Mouse (Mus musculus) hindbrain, embryonic 15.5 days (tissue): ENCODE measurements around the gene Proser3. TPM values are rescaled to one million over a fixed set of nuclear protein-coding genes. Genes with fewer than 3 reads are reported as not detected.
"Not testable (repeated sequence)": the region's sequence is repeated elsewhere in the genome, so short reads cannot be mapped to it uniquely, and the experiment has no call there.

Source experiments
- ATAC-seq: fragments of 200-750 bp; cut with Nextera tagmentation; 2 replicates; pipeline ENCODE4 v1.8.0; 2017; ENCODE audit warnings: low read depth, moderate number of reproducible peaks, moderate TSS enrichment; ENCODE audit not compliant: low FRiP score
- H3K27ac ChIP-seq: fragments of 300-500 bp; sonication (generic); replicated peaks from 2 replicates; pipeline ENCODE4 v1.5.1; 2015; ENCODE audit warnings: mild to moderate bottlenecking, inconsistent platforms
- H3K27me3 ChIP-seq: fragments of 300-500 bp; sonication (generic); 2 replicates; pipeline ENCODE4 v1.6.1; 2015; ENCODE audit warnings: control low read depth, inconsistent platforms
- H3K36me3 ChIP-seq: fragments of 300-500 bp; sonication (generic); 2 replicates; pipeline ENCODE4 v1.6.1; 2015; ENCODE audit warnings: control low read depth, inconsistent platforms
- H3K4me1 ChIP-seq: fragments of 300-500 bp; sonication (generic); replicated peaks from 2 replicates; pipeline ENCODE4 v1.6.1; 2015; ENCODE audit warnings: control low read depth, inconsistent platforms
- H3K4me2 ChIP-seq: fragments of 300-500 bp; sonication (generic); 2 replicates; pipeline ENCODE4 v1.6.1; 2015; ENCODE audit warnings: moderate library complexity, mild to moderate bottlenecking, inconsistent platforms
- H3K4me3 ChIP-seq: fragments of 300-500 bp; sonication (generic); 2 replicates; pipeline ENCODE4 v1.5.1; 2015; ENCODE audit warnings: mild to moderate bottlenecking, inconsistent platforms
- H3K9ac ChIP-seq: fragments of 300-500 bp; sonication (generic); 2 replicates; pipeline ENCODE4 v1.6.1; 2015; ENCODE audit warnings: inconsistent platforms
- H3K9me3 ChIP-seq: fragments of 300-500 bp; sonication (generic); 2 replicates; pipeline ENCODE4 v1.6.1; 2016; ENCODE audit warnings: control low read depth, inconsistent platforms
- WGBS: fragments of 180-500 bp; shearing (Covaris S2); methylation state at CpG from one replicate; pipeline ENCODE4 v1.1.7; 2015; 5-methylcytosine and 5-hydroxymethylcytosine counted together
- polyA plus RNA-seq: library from polyadenylated mRNA; unstranded; fragments of >200 nt; fragmentation: Nextera tagmentation; extraction: Ambion mirVana; gene quantifications from 2 replicates; pipeline ENCODE4 v1.2.1, GENCODE M21; 2015

Proser3 gene
- polyA plus RNA-seq, 1 experiment from 2014 or later = 8.4 TPM

- H3K27me3 ChIP-seq = no peaks in the 10 kb centered on the region
- no peak overlapping the region for H3K4me2 ChIP-seq
- ATAC-seq = no peak
- no peak overlapping the region for H3K27ac ChIP-seq
- WGBS = 84% methylated on average over 14 of the region's 14 CpGs
- H3K36me3 ChIP-seq = peaks cover 89% of the 10 kb centered on the region
- H3K4me1 ChIP-seq = peaks cover 13% of the 10 kb centered on the region
- no peaks in the 10 kb centered on the region for H3K9me3 ChIP-seq
- H3K9ac ChIP-seq = no peak overlapping the region
- H3K4me3 ChIP-seq = no peak overlapping the region
Observed at GRCm38 (mm10) chr7:30526981-30527380, 25.1 kb downstream of the Proser3 start.

GRCm38 (mm10) chr7:30526399-30526798 is 25.7 kb downstream of the Proser3 start:
- peaks cover 7% of the 10 kb centered on the region for H3K4me1 ChIP-seq
- WGBS = 33% methylated on average over 17 of the region's 17 CpGs
- H3K36me3 ChIP-seq = peaks cover 84% of the 10 kb centered on the region
- no peaks in the 10 kb centered on the region for H3K9me3 ChIP-seq
- no peaks in the 10 kb centered on the region for H3K27me3 ChIP-seq
- no peak overlapping the region for H3K27ac ChIP-seq
- H3K4me3 ChIP-seq = no peak overlapping the region
- H3K4me2 ChIP-seq = no peak overlapping the region
- no peak overlapping the region for H3K9ac ChIP-seq
- ATAC-seq = no peak

DNA sequence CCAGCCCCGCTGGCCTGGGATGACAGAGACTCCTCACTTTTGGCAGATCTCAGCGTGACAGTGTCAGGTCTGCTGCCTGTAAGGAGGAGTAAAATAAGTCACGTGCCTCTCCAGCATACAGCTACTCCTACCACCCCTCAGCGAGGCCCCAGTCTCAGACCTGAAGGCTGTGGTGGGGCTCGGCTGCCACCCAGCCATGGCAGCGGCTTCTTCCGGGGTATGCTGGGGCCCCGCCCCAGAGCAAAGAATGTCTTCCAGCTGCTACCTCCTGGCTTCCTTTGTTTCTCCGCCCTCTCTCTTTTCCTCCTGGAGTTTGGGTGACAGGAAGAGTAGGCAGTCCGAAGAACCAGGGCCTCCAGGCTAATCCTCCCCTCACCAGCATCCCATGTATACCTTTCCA is 26.1 kb downstream of the Proser3 start:
- no peaks in the 10 kb centered on the region for H3K9me3 ChIP-seq
- no peak overlapping the region for H3K4me3 ChIP-seq
- 41% methylated on average over 10 of the region's 10 CpGs for WGBS
- H3K27me3 ChIP-seq = no peaks in the 10 kb centered on the region
- H3K9ac ChIP-seq = no peak overlapping the region
- no peak overlapping the region for H3K4me2 ChIP-seq
- H3K27ac ChIP-seq = no peak overlapping the region
- no peak for ATAC-seq
- peaks cover 3% of the 10 kb centered on the region; the same call in 1 of the 2 replicates for H3K4me1 ChIP-seq
- peaks cover 80% of the 10 kb centered on the region for H3K36me3 ChIP-seq

DNA sequence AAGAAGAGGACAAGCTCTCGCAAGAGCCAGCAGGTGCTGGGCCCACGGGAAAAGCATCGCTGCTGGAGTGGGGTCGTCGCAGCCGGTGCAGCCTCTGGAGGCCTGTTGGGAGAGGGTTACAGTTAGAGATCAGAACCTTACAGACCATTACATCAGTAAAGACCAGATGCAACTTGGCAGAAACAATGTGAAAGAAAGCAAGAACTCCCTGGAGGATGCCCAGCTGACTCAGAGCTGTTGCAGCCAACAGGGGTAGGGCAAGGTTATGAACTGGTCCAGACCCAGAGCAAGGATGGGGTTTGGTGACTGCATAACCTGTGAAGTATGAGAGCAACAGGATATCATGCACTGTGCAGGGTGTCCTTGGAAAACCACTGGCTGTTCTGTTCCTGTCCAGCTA is 27.6 kb downstream of the Proser3 start:
- 78% methylated on average over 6 of the region's 6 CpGs for WGBS

GRCm38 (mm10) chr7:30522871-30523270 is 29.2 kb downstream of the Proser3 start:
- H3K9ac ChIP-seq = no peak overlapping the region
- no peaks in the 10 kb centered on the region for H3K27me3 ChIP-seq
- H3K4me3 ChIP-seq = no peak overlapping the region
- peaks cover 49% of the 10 kb centered on the region for H3K36me3 ChIP-seq
- 86% methylated on average over 10 of the region's 10 CpGs for WGBS
- no peak overlapping the region for H3K27ac ChIP-seq
- ATAC-seq = no peak
- no peaks in the 10 kb centered on the region for H3K4me1 ChIP-seq
- no peaks in the 10 kb centered on the region for H3K9me3 ChIP-seq
- H3K4me2 ChIP-seq = no peak overlapping the region

More for the DNA sequence above, 27.6 kb downstream of the Proser3 start:
- H3K27me3 ChIP-seq = no peaks in the 10 kb centered on the region
- H3K9ac ChIP-seq = no peak overlapping the region
- no peaks in the 10 kb centered on the region for H3K4me1 ChIP-seq
- H3K9me3 ChIP-seq = no peaks in the 10 kb centered on the region
- H3K27ac ChIP-seq = no peak overlapping the region
- no peak for ATAC-seq
- peaks cover 65% of the 10 kb centered on the region for H3K36me3 ChIP-seq
- no peak overlapping the region for H3K4me2 ChIP-seq
- H3K4me3 ChIP-seq = no peak overlapping the region

- Histone ChIP-seq H3K9ac (no peak overlapping the region), H3K27me3 (no peaks in the 10 kb centered on the region), H3K4me3 (no peak overlapping the region), H3K36me3 (peaks cover 31% of the 10 kb centered on the region), H3K4me2 (no peak overlapping the region), H3K4me1 (no peaks in the 10 kb centered on the region), H3K9me3 (no peaks in the 10 kb centered on the region), H3K27ac (no peak overlapping the region)
- peak; percentile 12; the same call in 1 of the 2 replicates for ATAC-seq
- 69% methylated on average over 5 of the region's 5 CpGs for WGBS
Observed at GRCm38 (mm10) chr7:30520856-30521255, 31.2 kb downstream of the Proser3 start.

DNA sequence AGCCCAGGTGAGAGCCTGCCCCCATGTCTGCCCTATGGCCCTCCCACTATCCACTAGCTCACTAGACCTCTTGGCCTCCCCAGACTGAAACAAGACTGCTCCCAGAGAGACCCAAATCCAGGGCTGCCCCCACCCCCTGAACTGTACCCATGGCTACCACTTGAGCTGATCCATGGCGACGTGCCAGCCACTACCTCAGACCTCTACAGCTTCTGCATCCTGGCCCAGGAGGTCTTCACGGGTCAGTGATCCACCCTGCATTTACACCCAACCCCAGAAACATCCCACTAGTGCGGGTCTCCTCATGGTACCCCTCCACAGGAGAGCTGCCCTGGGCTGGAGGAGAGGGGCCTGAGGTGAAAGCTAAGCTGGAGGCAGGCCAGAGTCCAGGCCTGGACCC is 31.7 kb downstream of the Proser3 start:
- no peak overlapping the region for H3K4me2 ChIP-seq
- no peak overlapping the region for H3K4me3 ChIP-seq
- H3K4me1 ChIP-seq = no peaks in the 10 kb centered on the region
- ATAC-seq = no peak; the same call in 1 of the 2 replicates
- H3K27me3 ChIP-seq = no peaks in the 10 kb centered on the region
- H3K9ac ChIP-seq = no peak overlapping the region
- no peak overlapping the region for H3K27ac ChIP-seq
- WGBS = 60% methylated on average over 4 of the region's 4 CpGs
- H3K9me3 ChIP-seq = no peaks in the 10 kb centered on the region
- H3K36me3 ChIP-seq = peaks cover 26% of the 10 kb centered on the region

- Histone ChIP-seq H3K27ac (no peak overlapping the region), H3K4me1 (no peaks in the 10 kb centered on the region), H3K36me3 (peaks cover 7% of the 10 kb centered on the region), H3K4me3 (no peak overlapping the region), H3K9ac (no peak overlapping the region), H3K4me2 (no peak overlapping the region), H3K9me3 (no peaks in the 10 kb centered on the region), H3K27me3 (no peaks in the 10 kb centered on the region)
- ATAC-seq = no peak
- WGBS = 50% methylated on average over 8 of the region's 8 CpGs
Observed at GRCm38 (mm10) chr7:30518325-30518724, 33.8 kb downstream of the Proser3 start.

GRCm38 (mm10) chr7:30515003-30515760 is 36.9 kb downstream of the Proser3 start:
- H3K9ac ChIP-seq = no peak overlapping the region
- H3K4me3 ChIP-seq = no peak overlapping the region
- no peak overlapping the region for H3K27ac ChIP-seq
- H3K4me1 ChIP-seq = no peaks in the 10 kb centered on the region
- no peaks in the 10 kb centered on the region for H3K9me3 ChIP-seq
- ATAC-seq = no peak
- H3K27me3 ChIP-seq = no peaks in the 10 kb centered on the region
- WGBS = 58% methylated on average over 24 of the region's 24 CpGs
- H3K36me3 ChIP-seq = no peaks in the 10 kb centered on the region
- H3K4me2 ChIP-seq = no peak overlapping the region

GRCm38 (mm10) chr7:30508061-30508460 is 44.0 kb downstream of the Proser3 start:
- H3K27me3 ChIP-seq = no peaks in the 10 kb centered on the region
- H3K9me3 ChIP-seq = no peaks in the 10 kb centered on the region
- no peaks in the 10 kb centered on the region for H3K4me1 ChIP-seq
- H3K9ac ChIP-seq = no peak overlapping the region
- 76% methylated on average over 4 of the region's 4 CpGs for WGBS
- ATAC-seq = no peak
- no peak overlapping the region for H3K4me2 ChIP-seq
- H3K27ac ChIP-seq = no peak overlapping the region
- no peaks in the 10 kb centered on the region for H3K36me3 ChIP-seq
- H3K4me3 ChIP-seq = no peak overlapping the region

DNA sequence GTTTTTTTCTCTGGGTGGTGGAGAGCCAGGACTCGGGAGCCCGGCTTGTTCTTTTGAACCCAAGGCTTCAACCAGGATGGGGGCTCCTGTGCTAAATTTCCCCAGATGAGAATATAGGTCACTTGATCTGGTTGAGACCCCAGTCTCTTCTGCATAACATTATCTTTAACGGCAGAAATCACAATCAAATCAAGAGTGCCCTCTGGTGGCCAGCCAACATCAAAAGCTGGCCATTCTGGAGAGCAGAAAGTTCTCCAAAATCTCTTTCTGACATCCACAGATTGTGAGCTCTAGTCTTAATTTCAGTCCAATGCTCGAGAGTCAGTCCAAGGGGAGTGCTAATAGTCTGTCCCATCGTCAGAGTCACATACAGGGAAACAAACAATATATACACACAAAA is 50.9 kb downstream of the Proser3 start:
- H3K27ac ChIP-seq, H3K4me1 ChIP-seq, H3K4me3 ChIP-seq, H3K36me3 ChIP-seq, H3K27me3 ChIP-seq, H3K9me3 ChIP-seq, H3K4me2 ChIP-seq, ATAC-seq, H3K9ac ChIP-seq: not testable (repeated sequence)
- 77% methylated on average over 5 of the region's 5 CpGs for WGBS

- H3K4me2 ChIP-seq, H3K9ac ChIP-seq, H3K9me3 ChIP-seq, H3K27ac ChIP-seq, H3K4me3 ChIP-seq, H3K36me3 ChIP-seq, H3K27me3 ChIP-seq, H3K4me1 ChIP-seq, ATAC-seq: not testable (repeated sequence)
- WGBS = 65% methylated on average over 5 of the region's 5 CpGs
Observed at GRCm38 (mm10) chr7:30495506-30496042, 56.5 kb downstream of the Proser3 start.
